Mouse (Mus musculus): ENCODE data around the gene Stxbp4.

The Stxbp4 gene

DNA sequence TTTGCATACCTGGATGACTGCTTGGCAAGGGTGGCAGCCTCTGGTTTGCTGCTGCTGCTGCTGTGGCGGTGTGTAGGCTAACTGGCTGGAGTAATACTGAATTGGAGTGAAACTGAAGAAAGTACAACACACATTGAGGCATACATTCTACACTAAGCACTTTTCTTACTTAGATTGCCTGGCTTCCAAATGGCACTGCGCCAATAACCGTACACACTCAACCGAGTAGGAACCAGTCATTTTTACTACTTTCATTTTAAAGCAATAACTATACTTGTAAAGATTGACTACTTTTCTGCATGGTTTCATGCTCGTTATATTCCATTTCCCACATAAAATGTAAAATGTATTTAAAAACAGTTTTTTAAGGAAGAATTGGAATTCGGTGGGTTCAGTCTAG lies 11.9 kb upstream of the Stxbp4 start:
- peak; percentile 30 to 35 for DNase-seq

DNA sequence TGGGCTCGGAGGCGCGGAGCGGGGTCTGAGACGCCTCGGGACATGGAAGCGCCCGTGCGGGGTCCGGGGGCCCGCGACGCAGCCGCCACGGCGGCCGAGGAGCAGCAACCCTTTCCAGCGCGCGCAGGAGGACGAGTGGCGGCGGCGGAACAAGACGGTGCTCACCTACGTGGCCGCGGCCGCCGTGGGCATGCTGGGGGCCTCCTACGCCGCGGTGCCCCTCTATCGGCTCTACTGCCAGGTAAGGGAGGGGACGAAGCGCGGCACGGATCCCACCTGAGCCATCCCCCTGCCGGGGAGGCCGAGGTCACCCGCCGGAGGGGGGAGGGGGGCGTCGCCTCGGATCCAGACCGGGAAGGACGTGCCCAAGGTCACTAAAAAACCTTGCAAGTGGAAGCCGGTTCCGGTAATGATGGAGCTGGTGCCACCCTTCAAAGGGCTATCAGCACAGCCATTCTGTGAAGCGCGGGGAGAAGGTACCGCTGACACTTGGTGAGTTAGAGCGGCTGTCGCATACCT lies 487 bp upstream of the Stxbp4 start:
- peak; percentile 56 to 72 for DNase-seq

DNA sequence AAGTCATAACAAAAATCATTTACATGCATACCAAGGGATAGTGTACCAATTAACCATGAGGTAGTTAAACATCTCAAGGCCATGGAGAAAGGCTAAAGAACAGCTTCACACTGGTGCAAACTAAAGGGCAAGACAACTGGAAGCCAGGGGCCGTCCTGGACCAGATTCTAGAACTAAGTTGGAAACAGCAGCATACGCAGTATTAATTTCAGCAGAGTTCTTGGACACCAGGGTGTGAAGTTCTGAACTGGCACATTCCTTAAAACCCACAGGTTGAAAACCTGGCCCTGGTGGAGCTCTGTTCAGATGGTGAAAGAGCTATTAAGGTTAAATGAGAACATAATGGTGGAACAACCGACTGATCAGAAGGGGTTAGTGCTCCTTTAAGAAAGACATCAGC lies 3.2 kb downstream of the Stxbp4 start:
- no peak for DNase-seq

- DNase-seq, result no peak
These were observed 5.4 kb downstream of the Stxbp4 start for GRCm38 (mm10) chr11:90632480-90632879.

DNA sequence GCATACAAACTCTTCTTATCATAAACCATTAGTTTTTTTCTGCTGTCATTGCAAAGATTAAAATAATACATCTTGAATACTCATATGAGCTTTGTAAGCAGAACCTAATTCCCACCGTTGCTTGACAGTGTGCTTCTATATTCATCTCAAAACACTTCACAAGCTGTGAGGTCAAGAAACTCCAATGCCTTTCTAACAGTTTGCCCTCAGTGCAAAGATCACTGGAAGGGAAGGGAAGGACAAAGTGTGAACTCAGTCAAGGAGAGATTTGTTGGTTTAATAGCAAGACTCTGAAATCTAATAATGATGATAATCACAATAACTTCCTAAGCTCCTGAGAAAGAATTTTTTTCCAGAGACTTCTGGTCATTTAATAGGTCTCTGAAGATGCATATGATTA lies 10.1 kb downstream of the Stxbp4 start:
- no peak for DNase-seq

- no peak for DNase-seq
These were observed 12.7 kb downstream of the Stxbp4 start for GRCm38 (mm10) chr11:90625174-90625573.

DNA sequence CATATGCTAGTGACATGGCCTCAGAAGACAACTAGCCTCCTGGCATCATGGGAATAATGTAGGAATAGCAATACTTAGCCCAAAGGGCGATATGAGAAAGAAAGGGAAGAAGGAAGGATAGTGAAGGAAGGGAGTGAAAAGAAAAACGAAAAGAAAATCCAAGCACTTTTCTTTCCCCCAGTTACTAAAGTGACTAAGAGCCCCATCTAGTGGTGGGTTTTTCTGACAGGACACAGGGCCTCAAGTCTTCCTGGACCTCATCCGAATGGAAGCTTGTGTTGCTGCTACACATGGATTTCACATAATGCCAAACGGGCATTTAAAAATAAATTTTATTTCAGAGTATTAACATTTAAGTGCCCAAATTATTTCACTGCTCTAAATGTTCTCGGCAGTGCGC lies 14.4 kb downstream of the Stxbp4 start:
- DNase-seq, result peak; percentile 24 to 40

GRCm38 (mm10) chr11:90622500-90622899 lies 15.4 kb downstream of the Stxbp4 start:
- no peak for DNase-seq

DNA sequence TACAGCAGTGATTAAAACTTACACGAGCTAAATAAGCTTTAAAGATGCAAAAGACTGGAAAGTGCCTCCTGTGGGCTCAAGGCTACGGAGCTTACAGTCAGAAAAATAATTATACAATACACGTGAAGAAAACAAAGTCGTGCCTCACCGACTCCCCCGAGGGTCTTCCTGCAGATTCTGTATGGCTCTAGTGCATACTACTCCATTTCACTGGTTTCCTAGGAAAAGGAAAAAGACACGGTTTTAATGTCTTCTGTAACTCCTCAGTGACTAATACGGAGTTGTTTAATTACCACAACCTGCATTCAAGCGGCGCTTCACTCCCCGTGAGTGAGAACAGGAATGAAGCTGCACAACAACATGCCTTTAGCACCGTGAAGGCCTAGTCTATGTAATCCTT lies 15.8 kb downstream of the Stxbp4 start:
- no peak for DNase-seq

- DNase-seq, result no peak
These were observed 21.5 kb downstream of the Stxbp4 start for GRCm38 (mm10) chr11:90616431-90616830.

DNA sequence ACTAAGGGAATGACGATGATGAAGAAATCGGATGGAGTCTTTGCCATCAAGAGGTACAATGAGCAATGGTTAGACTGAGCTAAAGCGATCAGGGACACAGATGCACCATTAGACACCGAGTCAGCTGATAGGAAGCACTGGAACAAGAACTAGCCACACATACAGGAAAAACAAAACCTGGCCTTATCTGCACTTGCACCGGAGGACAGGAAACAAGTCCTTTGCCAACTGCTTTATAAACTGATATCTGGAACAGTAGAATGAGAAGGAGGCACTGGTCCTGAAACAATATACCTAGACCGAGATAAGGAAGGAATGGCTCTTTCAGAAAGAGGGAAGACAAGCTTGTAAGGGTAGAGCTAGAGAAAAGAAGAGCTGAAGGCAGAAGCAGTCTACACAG lies 23.1 kb downstream of the Stxbp4 start:
- no peak for DNase-seq

DNA sequence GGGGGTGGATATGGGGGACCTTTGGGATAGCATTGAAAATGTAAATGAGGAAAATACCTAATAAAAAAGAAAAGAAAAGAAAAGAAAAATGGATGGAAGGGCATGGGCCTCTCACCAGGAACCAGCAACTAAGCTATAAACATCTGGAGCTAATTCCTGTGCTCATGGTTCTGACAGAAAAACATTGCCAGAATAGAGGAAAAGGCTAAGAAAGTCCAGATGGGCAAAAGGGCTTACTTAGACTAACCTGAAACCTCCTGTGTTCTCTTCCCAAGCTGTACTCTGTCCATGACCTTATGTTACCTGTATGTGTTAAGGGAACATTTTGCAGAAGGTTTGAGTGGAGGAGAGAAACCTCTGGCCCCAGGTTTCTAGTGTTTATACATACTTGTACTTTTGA lies 25.8 kb downstream of the Stxbp4 start:
- DNase-seq, result no peak

- no peak for DNase-seq
These were observed 34.8 kb downstream of the Stxbp4 start for GRCm38 (mm10) chr11:90603066-90603465.

GRCm38 (mm10) chr11:90595826-90596225 lies 42.1 kb downstream of the Stxbp4 start:
- no peak for DNase-seq

GRCm38 (mm10) chr11:90590996-90591395 lies 46.9 kb downstream of the Stxbp4 start:
- DNase-seq, result no peak

DNA sequence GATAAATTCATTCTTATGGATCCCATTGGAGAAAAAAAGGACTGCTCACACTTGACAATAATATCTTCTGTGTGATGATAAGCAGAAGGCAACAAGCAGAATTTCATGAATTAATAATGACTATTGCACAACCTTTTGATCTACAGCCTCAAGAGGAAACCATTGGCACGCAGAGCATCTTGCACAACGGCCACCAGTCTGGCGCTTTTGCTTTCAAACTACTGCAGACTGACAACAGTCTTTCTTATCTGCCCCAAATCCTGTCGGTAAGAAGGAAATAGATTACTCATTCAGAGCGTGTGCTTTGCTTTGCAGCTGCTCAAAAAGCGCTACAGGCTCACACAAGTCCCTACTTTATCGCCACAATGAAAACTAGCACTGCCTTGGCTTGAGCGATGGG lies 51.7 kb downstream of the Stxbp4 start:
- DNase-seq, result no peak

DNA sequence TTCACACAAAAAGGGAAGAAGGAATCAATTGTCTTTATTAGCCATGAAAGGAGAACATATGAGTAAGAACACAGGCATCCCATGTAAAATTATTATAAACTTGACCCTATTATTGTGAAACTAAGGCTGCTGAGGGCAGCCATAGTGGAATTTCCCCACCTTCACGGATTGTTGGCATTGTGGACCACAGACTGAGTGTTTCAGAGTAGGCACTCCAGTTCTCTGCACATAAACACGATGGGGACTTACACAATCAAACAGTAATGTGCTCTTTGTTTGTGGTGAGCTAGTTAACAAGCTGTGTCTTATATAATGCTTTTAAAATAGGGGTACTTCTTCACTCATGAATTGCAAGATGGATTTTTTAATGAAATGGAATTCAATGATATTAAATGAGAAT lies 52.1 kb downstream of the Stxbp4 start:
- no peak for DNase-seq

DNA sequence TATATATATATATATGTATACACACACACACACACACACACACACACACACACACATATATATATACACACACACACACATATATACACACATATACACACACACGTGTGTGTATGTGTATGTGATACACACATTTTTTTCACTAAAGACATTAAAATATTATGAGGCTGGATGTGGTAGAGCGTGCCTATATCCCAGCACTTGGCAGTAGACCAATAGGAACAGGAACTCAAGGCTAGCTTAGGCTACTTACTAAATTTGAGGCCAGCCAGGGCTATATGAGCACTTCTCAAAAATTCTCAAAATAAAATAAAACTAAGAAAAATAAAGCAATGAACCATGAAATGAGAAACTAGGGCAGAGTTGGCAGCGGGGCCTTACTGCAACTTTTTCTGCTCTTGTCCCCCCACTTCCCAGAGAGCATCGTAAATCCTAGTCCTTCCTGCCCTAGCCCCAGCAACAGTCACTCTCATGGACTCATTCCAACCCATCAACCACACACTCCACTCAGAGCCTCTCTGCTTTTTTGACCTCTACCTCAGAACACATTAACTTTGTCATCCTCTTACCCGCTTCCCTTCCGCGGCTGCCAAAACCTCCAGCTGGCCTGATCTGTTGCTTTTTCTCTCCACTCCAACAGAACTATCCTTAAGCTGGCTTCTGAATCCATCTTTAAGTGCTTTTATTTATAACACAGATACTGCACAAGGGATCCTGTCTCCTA lies 60.7 kb downstream of the Stxbp4 start:
- DNase-seq, result peak; percentile 65 to 74

DNA sequence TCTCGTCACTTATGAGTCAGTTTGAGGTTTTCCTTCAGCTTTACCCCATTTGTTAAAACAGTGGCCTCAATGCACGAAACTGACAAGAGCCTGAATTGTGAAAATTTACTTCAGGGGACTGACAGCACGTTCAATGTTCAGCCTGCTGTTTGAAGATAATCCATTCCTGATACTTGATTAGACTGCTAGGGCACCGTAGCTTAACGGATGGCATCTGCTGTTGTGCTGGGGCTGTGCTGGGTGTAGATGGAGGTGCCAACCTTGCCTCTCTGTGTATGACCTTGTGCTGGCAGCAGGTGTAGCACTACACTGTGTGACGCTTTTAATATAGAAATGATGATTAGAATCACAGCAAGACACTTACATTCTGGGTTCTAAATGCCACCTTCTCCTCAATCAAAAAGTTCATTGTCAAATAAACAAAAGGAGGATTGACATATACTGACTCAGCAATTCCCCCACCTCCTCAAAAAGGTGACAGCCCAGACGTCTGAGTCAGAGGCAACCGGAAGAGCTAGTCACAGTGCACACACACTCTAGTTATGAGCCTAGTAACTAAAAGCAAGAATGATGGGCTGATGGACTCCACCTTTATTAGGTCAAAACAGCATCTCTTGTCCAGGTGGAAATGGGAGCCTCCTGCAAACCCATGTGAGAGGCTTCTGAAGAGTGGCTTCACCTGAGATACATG lies 61.5 kb downstream of the Stxbp4 start:
- DNase-seq, result no peak

- no peak for DNase-seq
These were observed 62.3 kb downstream of the Stxbp4 start for GRCm38 (mm10) chr11:90575491-90576048.

DNA sequence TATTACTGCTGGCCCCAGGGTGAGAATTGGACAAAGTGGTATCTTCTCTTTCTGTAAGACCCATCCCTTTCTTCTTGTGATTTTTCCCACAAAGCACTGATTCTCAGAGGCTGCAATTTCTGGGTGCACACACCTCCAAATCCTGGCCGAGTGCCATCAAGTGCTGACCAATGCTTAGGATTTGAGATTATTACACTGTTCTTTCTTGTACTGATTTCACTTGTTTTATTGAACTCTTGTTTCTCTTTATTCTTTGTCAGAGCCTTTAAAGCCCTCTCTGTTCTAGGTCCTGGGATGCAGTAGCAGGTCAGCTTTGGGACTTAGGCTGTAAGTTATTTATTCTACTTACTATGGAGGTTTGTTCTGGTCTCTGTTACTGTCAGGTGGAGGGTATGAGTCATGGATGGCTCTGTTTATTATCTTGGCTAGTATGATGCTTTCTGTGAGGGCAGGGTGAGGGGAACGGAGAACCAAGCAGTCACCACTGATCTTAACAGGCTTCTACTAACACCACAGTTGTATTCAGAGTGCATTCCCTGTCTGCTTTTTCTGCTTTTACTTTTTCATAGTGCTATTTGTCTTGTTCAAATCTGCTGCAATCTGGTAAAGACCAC lies 67.1 kb downstream of the Stxbp4 start:
- no peak for DNase-seq

DNA sequence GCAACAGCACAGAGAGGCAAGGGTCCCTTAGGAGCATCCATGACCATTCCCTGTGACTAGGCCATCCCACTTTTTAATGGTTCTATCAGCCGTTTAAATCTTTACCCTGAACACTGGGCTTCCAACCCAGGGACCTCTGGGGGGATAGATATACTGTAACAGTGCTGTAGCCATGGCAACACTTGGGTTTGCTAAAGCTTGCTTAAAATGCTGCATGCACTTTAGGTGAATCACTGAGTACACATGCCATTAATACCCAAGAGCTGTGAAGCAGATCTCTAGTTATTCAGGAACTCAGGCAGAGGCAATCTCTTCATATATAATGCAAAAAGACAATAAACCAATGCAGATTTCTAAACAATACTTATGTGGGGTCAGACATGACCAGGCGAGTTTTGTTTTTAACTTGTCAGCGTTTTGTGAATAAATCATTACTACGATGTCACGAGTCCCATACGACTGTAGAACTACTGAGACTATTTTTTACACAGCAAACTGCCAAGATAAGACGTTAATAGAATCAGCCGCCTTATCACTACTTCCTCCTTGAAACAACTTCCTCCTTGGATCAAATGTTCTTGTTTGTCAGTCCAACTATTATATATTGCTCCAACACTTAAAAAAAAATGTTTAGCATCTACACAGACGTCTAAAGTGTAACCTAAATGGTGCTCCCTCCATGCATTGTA lies 79.4 kb downstream of the Stxbp4 start:
- DNase-seq, result no peak

GRCm38 (mm10) chr11:90556517-90556916 lies 81.4 kb downstream of the Stxbp4 start:
- no peak for DNase-seq
